Mouse (Mus musculus) liver, embryonic 14.5 days (tissue): Measurements from ENCODE around the gene Specc1l. TPM values are rescaled to one million over a fixed set of nuclear protein-coding genes. Genes with fewer than 3 reads are reported as not detected.
"Not testable (repeated sequence)": the region's sequence is repeated elsewhere in the genome, so short reads cannot be mapped to it uniquely, and the experiment has no call there.

Experiments used
- ATAC-seq: fragments of 200-750 bp; cut with Nextera tagmentation; 2 replicates; pipeline ENCODE4 v1.8.0; 2017; ENCODE audit warnings: moderate number of reproducible peaks, mild to moderate bottlenecking, moderate library complexity; ENCODE audit not compliant: insufficient read depth
- DNase-seq, 3 experiments: peaks; one replicate each; pipeline ENCODE4 v3.0.0-alpha.2; 2012 to 2013; ENCODE audit warnings: low read depth in 3 of 3, low spot score in 3 of 3
- H3K27ac ChIP-seq: fragments of 300-500 bp; sonication (generic); 2 replicates; pipeline ENCODE4 v1.5.1; 2014; ENCODE audit warnings: moderate library complexity, mild to moderate bottlenecking, control low read depth, inconsistent platforms
- H3K27me3 ChIP-seq: fragments of 300-500 bp; sonication (generic); 2 replicates; pipeline ENCODE4 v1.6.1; 2014; ENCODE audit warnings: mild to moderate bottlenecking, low read length, moderate library complexity; ENCODE audit not compliant: control insufficient read depth, insufficient read depth
- H3K36me3 ChIP-seq: fragments of 300-500 bp; sonication (generic); replicated peaks from 2 replicates; pipeline ENCODE4 v1.6.1; 2014; ENCODE audit warnings: low read depth; ENCODE audit not compliant: control insufficient read depth, insufficient read depth
- H3K4me1 ChIP-seq, 2 experiments: fragments of 200-500 bp in 1 of 2; fragments of 300-500 bp in 1 of 2; sonication (generic) in 1 of 2; replicated peaks; 2 replicates each; pipeline ENCODE4 v1.6.1; 2012 to 2014; ENCODE audit warnings: antibody characterized with exemption in 1 of 2, inconsistent platforms in 1 of 2, low read length in 1 of 2; ENCODE audit not compliant: control insufficient read depth in 2 of 2, insufficient read depth in 2 of 2
- H3K4me2 ChIP-seq: fragments of 300-500 bp; sonication (generic); 2 replicates; pipeline ENCODE4 v1.6.1; 2014; ENCODE audit warnings: low read depth, mild to moderate bottlenecking, control low read depth, moderate library complexity
- H3K4me3 ChIP-seq, 2 experiments: fragments of 200-500 bp in 1 of 2; fragments of 300-500 bp in 1 of 2; sonication (generic) in 1 of 2; 2 replicates each; pipeline ENCODE4 v1.5.1; 2012 to 2014; ENCODE audit warnings: low read depth in 2 of 2, low read length in 2 of 2, mild to moderate bottlenecking in 2 of 2, control low read depth in 1 of 2, inconsistent platforms in 1 of 2, moderate library complexity in 1 of 2; ENCODE audit not compliant: insufficient read depth in 1 of 2
- H3K9ac ChIP-seq: fragments of 300-500 bp; sonication (generic); replicated peaks from 2 replicates; pipeline ENCODE4 v1.6.1; 2014; ENCODE audit warnings: mild to moderate bottlenecking, control low read depth, moderate library complexity
- H3K9me3 ChIP-seq: fragments of 300-500 bp; sonication (generic); 2 replicates; pipeline ENCODE4 v1.6.1; 2016; ENCODE audit warnings: low read length, mixed read lengths; ENCODE audit not compliant: control insufficient read depth
- CTCF ChIP-seq: IDR thresholded peaks from 2 replicates; pipeline ENCODE4 v1.5.1; 2016; ENCODE audit warnings: antibody characterized with exemption, low read depth, control low read depth
- EP300 ChIP-seq: IDR thresholded peaks from 2 replicates; pipeline ENCODE4 v1.6.1; 2016; ENCODE audit warnings: antibody characterized with exemption, low read depth
- WGBS: fragments of 180-500 bp; shearing (Covaris S2); extraction: QIAGEN DNeasy Blood & Tissue Kit; methylation state at CpG from one replicate; pipeline ENCODE4 v1.1.7; 2014; ENCODE audit not compliant: insufficient replicate concordance; 5-methylcytosine and 5-hydroxymethylcytosine counted together
- polyA plus RNA-seq, 2 experiments: library from polyadenylated mRNA; depleted of rRNA in 1 of 2; stranded (reverse) in 1 of 2; unstranded in 1 of 2; fragments of >200 nt; fragmentation: Nextera tagmentation in 1 of 2; extraction: Ambion mirVana in 1 of 2; gene quantifications; 2 replicates each; pipeline versions ENCODE4 v1.2.1 to v1.2.3; 2012 to 2014

Gene Specc1l
- polyA plus RNA-seq, 2 experiments = 3.1 to 3.9 TPM

DNA sequence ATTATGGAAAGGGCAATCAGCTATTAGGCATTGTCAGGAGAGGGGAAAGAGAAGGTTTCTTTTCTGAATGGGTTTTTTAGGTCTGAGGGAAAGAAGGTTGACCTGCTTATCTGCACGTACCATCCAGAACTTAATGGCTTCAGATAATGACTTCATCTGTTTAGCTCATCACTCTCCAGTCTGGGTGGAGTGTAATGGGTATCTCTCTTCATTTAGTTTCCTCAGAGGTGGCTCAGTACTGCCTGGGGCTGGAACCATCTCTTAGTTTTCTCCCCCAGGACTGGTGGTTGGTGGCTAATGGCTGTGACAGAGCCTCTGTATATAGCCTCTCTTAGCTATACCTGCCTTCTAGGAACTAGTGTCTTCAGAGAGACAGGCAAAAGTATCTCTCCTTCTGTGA is 79.5 kb downstream of the Specc1l start:
- TF ChIP-seq CTCF (no peak), EP300 (no peak)
- H3K4me3 ChIP-seq = no peak overlapping the region
- H3K36me3 ChIP-seq = no peaks in the 10 kb centered on the region
- no peak overlapping the region for H3K4me2 ChIP-seq
- 22% methylated on average over 1 of the region's 1 CpGs for WGBS
- ATAC-seq (peak; percentile 58; the same call in 1 of the 2 replicates), DNase-seq (no peak)
- H3K4me1 ChIP-seq = peaks cover 4 to 5% of the 10 kb centered on the region in 2 experiments; a peak in 3 of 4 replicates
- no peak overlapping the region for H3K27ac ChIP-seq
- no peak overlapping the region for H3K9ac ChIP-seq
- no peaks in the 10 kb centered on the region for H3K9me3 ChIP-seq
- H3K27me3 ChIP-seq = no peaks in the 10 kb centered on the region

GRCm38 (mm10) chr10:75292206-75292605 is 80.3 kb downstream of the Specc1l start:
- WGBS = 80% methylated on average over 8 of the region's 8 CpGs
- not testable (repeated sequence) for H3K4me3 ChIP-seq, DNase-seq, H3K27ac ChIP-seq, H3K27me3 ChIP-seq, H3K4me1 ChIP-seq, ATAC-seq, H3K9me3 ChIP-seq, H3K9ac ChIP-seq, H3K4me2 ChIP-seq, H3K36me3 ChIP-seq

- no peak overlapping the region for H3K27ac ChIP-seq
- H3K4me2 ChIP-seq = no peak overlapping the region
- H3K9me3 ChIP-seq = no peaks in the 10 kb centered on the region
- H3K9ac ChIP-seq = no peak overlapping the region
- no peak for ATAC-seq
- H3K4me3 ChIP-seq = no peak overlapping the region
- DNase-seq = no peak
- H3K4me1 ChIP-seq = peaks cover 4 to 5% of the 10 kb centered on the region in 2 experiments; a peak in 3 of 4 replicates
- no peaks in the 10 kb centered on the region for H3K27me3 ChIP-seq
- no peaks in the 10 kb centered on the region for H3K36me3 ChIP-seq
- no peak for TF ChIP-seq EP300
- TF ChIP-seq CTCF = no peak
- WGBS = 16% methylated on average over 3 of the region's 3 CpGs
Measured at GRCm38 (mm10) chr10:75293288-75293687, 81.4 kb downstream of the Specc1l start.

DNA sequence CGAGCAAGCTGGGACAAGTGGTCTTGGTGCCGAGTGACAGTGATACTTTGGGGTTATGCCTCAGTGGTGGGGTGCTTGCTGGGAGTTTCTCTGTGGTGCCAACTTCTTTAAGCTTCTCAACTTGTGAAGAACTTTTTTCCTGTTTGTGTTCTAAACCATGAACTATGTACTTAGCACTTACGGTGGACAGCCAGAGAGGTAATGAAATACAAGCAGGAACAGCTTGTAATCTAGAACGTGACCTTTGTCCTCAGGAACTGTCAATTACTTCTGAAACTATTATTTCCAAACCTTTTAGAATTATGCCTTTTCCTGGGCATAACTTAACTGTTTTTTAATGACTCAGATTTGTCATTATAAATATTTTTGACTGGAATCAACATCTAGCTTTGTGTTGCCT is 82.5 kb downstream of the Specc1l start:
- no peaks in the 10 kb centered on the region for H3K36me3 ChIP-seq
- no peak overlapping the region for H3K9ac ChIP-seq
- ATAC-seq = no peak
- no peak for DNase-seq
- no peak overlapping the region for H3K27ac ChIP-seq
- H3K4me1 ChIP-seq = peaks cover 3 to 4% of the 10 kb centered on the region in 2 experiments; a peak in 3 of 4 replicates
- no peak overlapping the region for H3K4me3 ChIP-seq
- TF ChIP-seq CTCF (no peak), EP300 (no peak)
- H3K4me2 ChIP-seq = no peak overlapping the region
- 68% methylated on average over 4 of the region's 4 CpGs for WGBS
- no peaks in the 10 kb centered on the region for H3K9me3 ChIP-seq
- H3K27me3 ChIP-seq = no peaks in the 10 kb centered on the region

- Histone ChIP-seq H3K9me3 (no peaks in the 10 kb centered on the region), H3K27ac (no peak overlapping the region), H3K4me3 (no peak overlapping the region), H3K4me1 (peaks cover 3 to 4% of the 10 kb centered on the region in 2 experiments; a peak in 3 of 4 replicates), H3K9ac (no peak overlapping the region), H3K36me3 (no peaks in the 10 kb centered on the region), H3K27me3 (no peaks in the 10 kb centered on the region), H3K4me2 (no peak overlapping the region)
- DNase-seq (no peak), ATAC-seq (no peak)
- TF ChIP-seq EP300 = no peak
- TF ChIP-seq CTCF = no peak
- WGBS = 41% methylated on average over 4 of the region's 4 CpGs
Measured at GRCm38 (mm10) chr10:75294926-75295325, 83.1 kb downstream of the Specc1l start.
